Mouse (Mus musculus) forebrain, embryonic 15.5 days (tissue): Measurements from ENCODE around the gene Cdkl3. TPM values are rescaled to one million over a fixed set of nuclear protein-coding genes. Genes with fewer than 3 reads are reported as not detected.
"Not testable (repeated sequence)": the region's sequence is repeated elsewhere in the genome, so short reads cannot be mapped to it uniquely, and the experiment has no call there.

Experiments used
- ATAC-seq: fragments of 200-750 bp; cut with Nextera tagmentation; replicated peaks from 2 replicates; pipeline ENCODE4 v1.8.0; 2017; ENCODE audit warnings: mild to moderate bottlenecking, moderate TSS enrichment, moderate library complexity
- H3K27ac ChIP-seq: fragments of 300-500 bp; sonication (generic); replicated peaks from 2 replicates; pipeline ENCODE4 v1.5.1; 2015; ENCODE audit warnings: mild to moderate bottlenecking, inconsistent platforms
- H3K27me3 ChIP-seq: fragments of 300-500 bp; sonication (generic); 2 replicates; pipeline ENCODE4 v1.6.1; 2015; ENCODE audit warnings: inconsistent platforms
- H3K36me3 ChIP-seq: fragments of 300-500 bp; sonication (generic); 2 replicates; pipeline ENCODE4 v1.6.1; 2015; ENCODE audit warnings: mild to moderate bottlenecking, inconsistent platforms
- H3K4me1 ChIP-seq: fragments of 300-500 bp; sonication (generic); 2 replicates; pipeline ENCODE4 v1.6.1; 2015; ENCODE audit warnings: inconsistent platforms
- H3K4me2 ChIP-seq: fragments of 300-500 bp; sonication (generic); replicated peaks from 2 replicates; pipeline ENCODE4 v1.6.1; 2015; ENCODE audit warnings: mild to moderate bottlenecking, inconsistent platforms
- H3K4me3 ChIP-seq: fragments of 300-500 bp; sonication (generic); 2 replicates; pipeline ENCODE4 v1.5.1; 2015; ENCODE audit warnings: mild to moderate bottlenecking, inconsistent platforms
- H3K9ac ChIP-seq: fragments of 300-500 bp; sonication (generic); replicated peaks from 2 replicates; pipeline ENCODE4 v1.6.1; 2015; ENCODE audit warnings: mild to moderate bottlenecking, inconsistent platforms
- H3K9me3 ChIP-seq: fragments of 300-500 bp; sonication (generic); 2 replicates; pipeline ENCODE4 v1.6.1; 2016; ENCODE audit warnings: inconsistent platforms
- WGBS: fragments of 180-500 bp; shearing (Covaris S2); methylation state at CpG from one replicate; pipeline ENCODE4 v1.1.7; 2015; ENCODE audit warnings: mixed read lengths; 5-methylcytosine and 5-hydroxymethylcytosine counted together
- polyA plus RNA-seq: library from polyadenylated mRNA; unstranded; fragments of >200 nt; fragmentation: Nextera tagmentation; extraction: Ambion mirVana; gene quantifications from 2 replicates; pipeline ENCODE4 v1.2.1, GENCODE M21; 2015

The Cdkl3 gene
- polyA plus RNA-seq, 1 experiment from 2014 or later, result 23.9 TPM

DNA sequence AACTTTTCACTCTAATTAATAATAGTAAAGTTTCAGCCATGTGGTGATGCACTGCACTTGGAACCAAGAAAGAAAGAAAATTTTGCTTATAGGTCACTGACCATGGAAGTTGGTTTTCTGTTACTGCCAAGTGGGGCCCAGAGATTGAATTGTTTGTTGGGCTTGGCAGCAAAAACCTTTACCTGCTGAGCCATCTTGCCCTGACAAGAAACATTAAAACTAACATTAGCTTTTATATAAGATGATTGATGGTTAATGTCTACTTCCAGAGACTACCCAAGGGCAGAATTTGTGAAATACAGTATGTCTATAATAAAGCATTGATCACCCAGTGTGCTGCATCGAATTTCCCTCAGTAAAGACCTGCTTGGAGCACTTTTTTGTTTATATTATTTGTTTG is 102.4 kb downstream of the Cdkl3 start:
- no peak overlapping the region for H3K4me2 ChIP-seq
- H3K36me3 ChIP-seq, result no peaks in the 10 kb centered on the region
- no peak for ATAC-seq
- no peak overlapping the region for H3K27ac ChIP-seq
- no peak overlapping the region for H3K9ac ChIP-seq
- H3K9me3 ChIP-seq, result no peaks in the 10 kb centered on the region
- peaks cover 17% of the 10 kb centered on the region for H3K4me1 ChIP-seq
- no peak overlapping the region for H3K4me3 ChIP-seq
- H3K27me3 ChIP-seq, result no peaks in the 10 kb centered on the region
- WGBS, result 95% methylated on average over 1 of the region's 1 CpGs

DNA sequence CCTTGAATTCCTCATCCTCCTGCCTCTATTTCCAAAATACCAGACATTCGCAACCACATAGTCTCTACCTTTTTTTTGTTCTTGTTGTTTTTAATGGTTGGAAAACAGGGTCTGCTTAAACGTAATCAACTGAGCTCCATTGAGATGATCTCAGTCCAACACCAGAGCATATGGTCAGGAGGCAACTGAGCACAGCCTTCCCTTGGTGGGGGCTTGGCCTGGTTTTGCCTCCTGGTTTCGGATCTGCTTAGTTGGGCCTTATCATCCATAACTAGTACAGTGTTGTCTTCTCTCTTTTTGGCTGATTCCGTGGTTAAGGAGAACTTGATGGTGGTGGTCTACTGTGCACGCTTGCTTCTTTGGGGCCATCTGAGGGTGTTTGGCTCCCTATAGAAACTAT is 104.8 kb downstream of the Cdkl3 start:
- H3K36me3 ChIP-seq, result no peaks in the 10 kb centered on the region
- H3K4me1 ChIP-seq, result peaks cover 10% of the 10 kb centered on the region
- H3K27ac ChIP-seq, result no peak overlapping the region
- WGBS, result 91% methylated on average over 5 of the region's 5 CpGs
- no peak overlapping the region for H3K9ac ChIP-seq
- no peak for ATAC-seq
- H3K9me3 ChIP-seq, result no peaks in the 10 kb centered on the region
- H3K4me3 ChIP-seq, result no peak overlapping the region
- H3K4me2 ChIP-seq, result no peak overlapping the region
- H3K27me3 ChIP-seq, result no peaks in the 10 kb centered on the region

DNA sequence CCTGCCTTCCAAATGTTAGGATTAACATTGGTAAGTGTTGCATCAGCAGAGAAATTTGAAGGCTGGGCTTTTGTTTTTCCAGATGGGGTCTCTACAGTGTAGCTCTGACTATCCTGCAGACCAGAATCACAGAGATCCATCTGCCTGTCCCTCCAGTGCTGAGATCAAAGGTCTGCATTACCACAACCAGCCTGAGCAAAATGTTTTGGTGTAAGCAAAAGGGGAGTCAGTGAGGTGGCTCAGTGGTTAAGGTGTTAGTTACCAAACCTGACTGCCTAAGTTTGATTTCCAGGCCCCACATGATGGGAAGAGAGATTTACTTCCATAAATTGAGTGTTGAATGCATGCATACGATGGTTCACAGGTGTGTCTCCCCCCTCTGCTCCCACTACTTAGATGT is 105.4 kb downstream of the Cdkl3 start:
- H3K4me1 ChIP-seq, result peaks cover 7% of the 10 kb centered on the region
- no peak overlapping the region for H3K9ac ChIP-seq
- H3K9me3 ChIP-seq, result no peaks in the 10 kb centered on the region
- H3K4me2 ChIP-seq, result no peak overlapping the region
- peaks cover 2% of the 10 kb centered on the region; the same call in 1 of the 2 replicates for H3K36me3 ChIP-seq
- H3K27ac ChIP-seq, result no peak overlapping the region
- ATAC-seq, result no peak
- WGBS, result 91% methylated on average over 1 of the region's 1 CpGs
- no peaks in the 10 kb centered on the region for H3K27me3 ChIP-seq
- no peak overlapping the region for H3K4me3 ChIP-seq

DNA sequence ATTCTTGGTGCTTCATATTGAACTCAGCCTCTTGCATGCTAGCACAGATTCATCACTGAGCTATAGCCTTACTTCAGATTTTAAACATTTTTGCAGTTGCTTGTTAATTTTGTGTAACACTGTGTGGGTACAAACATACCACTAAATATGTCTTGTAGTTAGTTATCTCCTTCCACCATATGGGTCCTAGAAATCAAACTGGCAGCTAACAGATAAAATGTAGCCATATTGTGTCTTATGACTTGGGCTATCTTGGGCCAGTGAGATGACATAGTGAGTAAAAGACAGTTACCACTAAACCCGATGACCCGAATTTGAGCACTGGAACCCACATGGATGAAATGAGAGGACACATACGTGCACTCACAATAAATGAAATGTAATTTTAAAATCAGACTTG is 111.5 kb downstream of the Cdkl3 start:
- Histone ChIP-seq H3K4me2 (no peak overlapping the region), H3K4me3 (no peak overlapping the region), H3K36me3 (peaks cover 58% of the 10 kb centered on the region), H3K9me3 (no peaks in the 10 kb centered on the region), H3K27me3 (no peaks in the 10 kb centered on the region), H3K27ac (no peak overlapping the region), H3K4me1 (no peaks in the 10 kb centered on the region), H3K9ac (no peak overlapping the region)
- WGBS, result 95% methylated on average over 3 of the region's 3 CpGs
- ATAC-seq, result no peak

DNA sequence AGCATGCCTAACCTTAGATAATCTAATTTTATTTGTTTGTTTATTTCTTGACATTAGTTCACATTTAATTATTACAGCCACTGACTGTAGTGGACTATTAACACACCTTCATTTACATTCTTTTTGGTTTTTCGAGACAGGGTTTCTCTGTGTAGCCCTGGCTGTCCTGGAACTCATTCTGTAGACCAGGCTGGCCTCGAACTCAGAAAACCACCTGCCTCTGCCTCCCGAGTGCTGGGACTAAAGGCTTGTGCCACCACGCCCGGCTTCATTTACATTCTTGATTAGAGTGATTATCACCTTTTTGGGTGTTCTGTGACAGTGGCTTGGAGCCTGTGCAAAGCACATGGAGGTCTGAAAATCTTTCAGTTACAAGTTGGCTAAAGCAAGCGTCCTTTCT is 112.1 kb downstream of the Cdkl3 start:
- H3K36me3 ChIP-seq, result peaks cover 62% of the 10 kb centered on the region
- H3K27ac ChIP-seq, H3K4me2 ChIP-seq, H3K4me1 ChIP-seq, H3K9ac ChIP-seq, H3K4me3 ChIP-seq, H3K27me3 ChIP-seq, H3K9me3 ChIP-seq, ATAC-seq: not testable (repeated sequence)
- 91% methylated on average over 6 of the region's 6 CpGs for WGBS

DNA sequence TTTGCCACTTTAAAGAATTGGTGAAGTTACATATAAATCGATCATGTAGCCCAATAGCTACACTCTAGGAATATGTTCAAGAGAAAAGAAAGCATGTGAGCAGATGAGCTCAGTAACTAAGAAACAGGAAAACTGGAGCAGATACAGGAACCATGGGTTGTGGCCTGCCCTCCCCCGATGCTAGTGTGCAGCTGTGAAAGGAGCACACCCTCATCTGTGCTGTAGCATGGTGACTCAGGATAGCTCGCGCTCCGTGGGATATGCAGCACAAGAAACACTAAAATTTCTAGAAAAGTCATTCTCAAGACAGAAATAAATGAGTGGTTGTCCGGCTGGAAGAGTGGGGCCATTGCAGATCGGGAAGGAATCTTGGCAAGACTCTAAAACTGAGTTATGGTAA is 113.1 kb downstream of the Cdkl3 start:
- Histone ChIP-seq H3K4me1 (no peaks in the 10 kb centered on the region), H3K4me3 (no peak overlapping the region), H3K9ac (no peak overlapping the region), H3K27me3 (no peaks in the 10 kb centered on the region), H3K36me3 (peaks cover 73% of the 10 kb centered on the region), H3K9me3 (no peaks in the 10 kb centered on the region), H3K4me2 (no peak overlapping the region), H3K27ac (no peak overlapping the region)
- WGBS, result 96% methylated on average over 7 of the region's 7 CpGs
- no peak for ATAC-seq

DNA sequence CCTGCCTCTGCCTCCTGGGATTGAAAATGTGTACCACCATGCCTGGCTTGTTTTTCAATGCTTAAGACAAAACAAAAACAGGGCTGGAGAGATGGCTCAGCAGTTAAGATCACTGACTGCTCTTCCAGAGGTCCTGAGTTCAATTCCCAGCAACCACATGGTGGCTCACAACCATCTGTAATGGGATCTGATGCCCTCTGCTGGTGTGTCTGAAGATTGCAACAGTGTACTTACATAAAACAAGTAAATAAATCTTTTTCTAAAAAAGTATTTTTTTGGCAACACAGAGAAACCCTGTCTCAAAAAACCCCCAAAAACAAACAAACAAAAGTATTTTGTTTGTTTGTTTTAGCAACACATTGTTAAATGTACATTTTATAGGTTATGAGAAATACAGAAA is 116.4 kb downstream of the Cdkl3 start:
- H3K27ac ChIP-seq, H3K4me1 ChIP-seq, H3K9ac ChIP-seq, H3K4me3 ChIP-seq, H3K4me2 ChIP-seq, H3K27me3 ChIP-seq, H3K9me3 ChIP-seq, ATAC-seq: not testable (repeated sequence)
- H3K36me3 ChIP-seq, result peaks cover 89% of the 10 kb centered on the region

DNA sequence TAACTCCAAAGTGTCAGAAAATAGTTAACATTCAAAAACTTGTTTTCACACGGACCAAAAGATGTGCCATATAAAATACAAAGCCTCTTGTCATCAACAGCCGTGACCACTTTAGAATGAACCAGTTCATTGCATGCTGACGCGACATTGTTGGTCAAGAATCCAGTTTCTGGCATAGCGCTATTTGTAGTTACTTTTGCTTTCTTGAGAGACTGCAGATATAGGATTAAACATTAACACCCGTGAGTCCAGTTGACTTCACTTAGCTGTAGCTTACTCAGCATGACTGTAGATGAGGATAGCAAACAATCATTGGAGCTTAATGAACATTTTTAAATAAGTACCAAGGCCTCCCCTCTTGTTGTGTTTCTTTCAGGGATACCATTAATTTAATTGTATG is 118.0 kb downstream of the Cdkl3 start:
- Histone ChIP-seq H3K36me3 (peaks cover 78% of the 10 kb centered on the region), H3K27ac (no peak overlapping the region), H3K4me1 (no peaks in the 10 kb centered on the region)

DNA sequence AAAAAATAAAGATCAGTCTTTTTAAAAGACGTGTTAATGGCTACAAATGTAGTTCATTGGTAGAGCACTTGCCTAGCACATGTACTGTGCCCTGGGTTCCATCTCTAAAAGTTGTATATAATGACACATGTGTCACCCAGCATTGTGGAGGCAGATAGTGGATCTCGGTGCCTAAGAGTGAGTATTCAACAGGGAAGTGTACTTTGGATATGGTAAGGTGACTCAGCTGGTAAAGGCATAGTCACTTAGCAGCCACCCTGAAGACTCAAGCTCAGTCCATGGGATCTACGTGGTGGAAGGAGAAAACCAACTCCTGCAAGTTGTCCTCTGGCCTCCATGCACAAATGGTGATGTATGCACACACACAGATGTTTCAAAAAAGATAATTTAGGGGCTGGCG is 120.4 kb downstream of the Cdkl3 start:
- Histone ChIP-seq H3K27ac (no peak overlapping the region), H3K27me3 (no peaks in the 10 kb centered on the region), H3K36me3 (peaks cover 53% of the 10 kb centered on the region), H3K4me3 (no peak overlapping the region), H3K9ac (no peak overlapping the region), H3K4me1 (no peaks in the 10 kb centered on the region), H3K9me3 (no peaks in the 10 kb centered on the region), H3K4me2 (no peak overlapping the region)
- WGBS, result 98% methylated on average over 4 of the region's 4 CpGs
- no peak for ATAC-seq

More for the DNA sequence above, 118.0 kb downstream of the Cdkl3 start:
- no peak for ATAC-seq
- no peak overlapping the region for H3K4me2 ChIP-seq
- WGBS, result 91% methylated on average over 6 of the region's 6 CpGs
- no peak overlapping the region for H3K9ac ChIP-seq
- H3K9me3 ChIP-seq, result no peaks in the 10 kb centered on the region
- no peaks in the 10 kb centered on the region for H3K27me3 ChIP-seq
- no peak overlapping the region for H3K4me3 ChIP-seq

DNA sequence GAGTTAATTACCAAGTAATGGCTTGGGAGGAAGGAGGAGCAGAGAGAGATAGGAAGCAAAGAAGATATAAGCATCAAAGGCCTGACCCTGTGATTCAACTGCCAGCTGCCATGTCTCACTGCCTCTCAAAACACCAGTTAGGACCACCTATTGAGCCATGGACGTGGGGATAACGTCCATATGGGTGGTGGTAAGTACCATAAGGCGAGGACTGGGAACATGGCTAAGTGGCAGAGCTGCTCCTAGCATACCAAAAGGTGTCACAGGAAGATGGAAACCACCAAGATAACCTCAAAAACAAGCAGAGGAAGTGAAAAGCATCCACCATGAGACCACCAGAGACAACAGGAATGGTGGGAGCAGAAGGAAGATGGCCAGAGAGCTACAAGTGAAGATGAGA is 123.1 kb downstream of the Cdkl3 start:
- Histone ChIP-seq H3K27me3 (no peaks in the 10 kb centered on the region), H3K36me3 (peaks cover 28% of the 10 kb centered on the region), H3K4me3 (no peak overlapping the region), H3K27ac (no peak overlapping the region), H3K4me2 (no peak overlapping the region), H3K9ac (no peak overlapping the region), H3K4me1 (no peaks in the 10 kb centered on the region), H3K9me3 (no peaks in the 10 kb centered on the region)
- no peak for ATAC-seq
- 63% methylated on average over 3 of the region's 3 CpGs for WGBS

DNA sequence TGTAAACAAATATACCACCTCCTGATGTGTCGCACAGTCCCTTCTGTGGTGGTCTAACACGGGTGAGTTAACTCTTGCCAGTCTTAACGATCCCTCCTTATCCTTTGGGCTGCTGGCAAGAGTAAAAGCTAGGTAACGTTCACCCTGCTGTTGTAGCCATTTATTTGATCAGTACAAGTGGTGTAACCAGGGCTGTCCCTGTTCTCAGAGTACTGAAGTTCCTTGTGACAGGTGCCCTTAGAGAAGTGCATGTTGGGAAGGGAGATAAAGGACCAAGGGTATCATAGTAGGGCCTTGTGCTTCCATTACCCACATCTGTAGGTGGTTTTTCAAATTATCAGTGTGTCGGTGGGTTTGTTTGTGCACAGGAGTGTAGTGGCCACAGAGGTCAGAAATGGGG is 123.7 kb downstream of the Cdkl3 start:
- H3K9ac ChIP-seq, result no peak overlapping the region
- no peaks in the 10 kb centered on the region for H3K9me3 ChIP-seq
- no peaks in the 10 kb centered on the region for H3K27me3 ChIP-seq
- no peak overlapping the region for H3K4me3 ChIP-seq
- peaks cover 23% of the 10 kb centered on the region for H3K36me3 ChIP-seq
- no peak for ATAC-seq
- no peaks in the 10 kb centered on the region for H3K4me1 ChIP-seq
- no peak overlapping the region for H3K4me2 ChIP-seq
- H3K27ac ChIP-seq, result no peak overlapping the region
- 74% methylated on average over 5 of the region's 5 CpGs for WGBS

DNA sequence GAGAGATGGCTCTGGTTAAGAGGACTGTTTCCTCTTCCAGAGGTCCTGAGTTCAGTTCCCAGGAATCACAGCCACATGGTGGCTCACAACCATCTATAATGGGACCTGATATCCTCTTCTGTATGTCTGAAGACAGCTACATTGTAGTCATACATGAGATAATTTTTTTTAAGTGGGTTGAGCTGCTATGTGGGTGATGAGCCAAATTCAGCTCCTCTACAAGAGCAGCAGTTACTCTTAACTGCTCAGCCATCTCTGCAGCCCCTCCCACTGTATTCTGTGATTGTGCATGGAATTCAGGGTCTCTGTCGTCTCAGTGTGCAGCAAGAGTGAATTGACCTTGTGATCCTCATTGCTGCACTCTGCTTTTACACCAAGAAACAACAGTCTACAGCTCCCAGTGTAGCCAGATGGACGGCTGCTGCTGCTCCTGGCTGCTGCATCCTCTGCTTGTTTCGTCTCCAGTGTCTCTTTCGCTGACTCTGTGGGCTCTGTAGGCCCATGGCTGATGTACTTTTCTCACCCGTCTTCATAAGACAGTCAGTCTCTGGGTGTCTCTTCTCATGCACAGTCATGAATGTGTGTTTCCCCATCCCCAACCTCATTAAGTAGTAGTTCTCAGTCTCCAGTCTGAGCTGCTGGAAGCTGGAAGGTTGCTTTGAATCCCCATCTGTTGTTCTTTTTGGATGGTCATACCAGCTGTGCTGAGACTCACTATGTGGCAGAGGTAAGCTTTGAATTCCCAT is 124.5 kb downstream of the Cdkl3 start:
- no peak overlapping the region for H3K4me3 ChIP-seq
- peak overlapping the region; percentile 15; the same call in 1 of the 2 replicates for H3K27ac ChIP-seq
- no peak overlapping the region for H3K9ac ChIP-seq
- H3K36me3 ChIP-seq, result peaks cover 18% of the 10 kb centered on the region
- H3K4me1 ChIP-seq, result no peaks in the 10 kb centered on the region
- no peak overlapping the region for H3K4me2 ChIP-seq
- H3K27me3 ChIP-seq, result no peaks in the 10 kb centered on the region
- no peak; the same call in 1 of the 2 replicates for ATAC-seq
- H3K9me3 ChIP-seq, result no peaks in the 10 kb centered on the region
- WGBS, result 67% methylated on average over 5 of the region's 5 CpGs

DNA sequence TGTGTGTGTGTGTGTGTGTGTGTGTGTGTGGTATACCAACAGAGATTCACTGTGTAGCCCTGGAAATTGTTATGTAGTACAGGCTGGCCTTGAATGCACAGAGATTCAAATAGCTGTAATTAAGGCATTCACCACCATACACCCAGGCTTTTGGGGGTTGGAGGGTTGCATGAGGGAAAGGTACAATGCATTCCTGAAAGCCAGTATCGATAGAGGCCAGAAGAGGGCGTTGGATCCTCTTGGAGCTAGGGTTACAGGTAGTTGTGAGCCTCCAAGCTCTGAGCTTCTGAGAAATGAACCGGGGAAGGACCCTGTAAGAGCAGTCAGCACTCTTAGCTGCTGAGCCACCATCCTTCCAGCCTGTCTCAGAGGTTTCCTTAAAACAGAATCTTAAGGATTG is 125.2 kb downstream of the Cdkl3 start:
- Histone ChIP-seq H3K9me3 (no peaks in the 10 kb centered on the region), H3K9ac (no peak overlapping the region), H3K4me3 (no peak overlapping the region), H3K27me3 (no peaks in the 10 kb centered on the region), H3K4me2 (no peak overlapping the region), H3K4me1 (no peaks in the 10 kb centered on the region), H3K27ac (peak overlapping the region; percentile 15; the same call in 1 of the 2 replicates), H3K36me3 (peaks cover 12% of the 10 kb centered on the region)
- 29% methylated on average over 3 of the region's 3 CpGs for WGBS
- no peak for ATAC-seq
